11 mouse cellular contexts compared by ENCODE assay signal in the genomic region with DNA sequence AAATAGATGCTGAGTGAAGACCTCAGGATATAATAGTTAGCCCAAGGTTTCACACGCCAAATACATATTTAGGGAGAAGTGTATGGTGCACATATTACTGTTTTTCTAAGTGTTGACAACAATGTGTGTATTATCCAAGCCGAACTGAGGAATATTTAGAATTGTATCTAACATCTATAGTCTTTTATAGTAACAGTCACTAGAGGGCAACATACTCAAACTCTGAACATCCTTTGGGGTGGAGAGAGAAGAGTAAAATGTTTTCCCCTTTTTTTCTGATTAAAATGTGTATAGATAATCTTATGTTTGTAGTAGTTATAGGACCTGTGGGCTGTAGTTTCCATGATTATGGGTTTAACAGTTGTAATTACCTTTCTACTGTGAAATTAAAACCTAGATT.
DNase-seq lines count a peak whose midpoint lies in the region; ATAC-seq lines count a peak whose summit lies in the region.
"Had no signal": no experiment of that assay in that cellular context is flagged by ENCODE, and none has a peak within 500 bp of the region (broad histone marks: within the 10 kb centered on the region; RNA-seq: fewer than 3 reads in every experiment).

No protein-coding gene starts in this region.

- no peaks in the 10 kb centered on the region for H3K4me1 ChIP-seq in forebrain, embryonic 12.5 days
- H3K4me1 ChIP-seq in forebrain, embryonic 11.5 days (replicated peaks; ENCODE audit: control insufficient read depth, insufficient read depth, low read length): no peaks in the 10 kb centered on the region
- H3K4me1 ChIP-seq in midbrain, embryonic 11.5 days (ENCODE audit: control insufficient read depth, insufficient read depth, low read length): no peaks in the 10 kb centered on the region
- H3K4me1 ChIP-seq in midbrain, embryonic 10.5 days: no peaks in the 10 kb centered on the region
- H3K4me1 ChIP-seq: embryonic facial prominence, embryonic 13.5 days had no signal

- no peak overlapping the region for H3K4me3 ChIP-seq in forebrain, embryonic 12.5 days (replicated peaks)
- H3K4me3 ChIP-seq in forebrain, embryonic 11.5 days (ENCODE audit: low read depth, low read length): no peak overlapping the region
- H3K4me3 ChIP-seq in midbrain, embryonic 11.5 days (ENCODE audit: low read depth, low read length): no peak overlapping the region
- no peak overlapping the region for H3K4me3 ChIP-seq in midbrain, embryonic 10.5 days
- H3K4me3 ChIP-seq: embryonic facial prominence, embryonic 13.5 days; megakaryocyte, embryonic 14.5 days had no signal

- WGBS in forebrain, embryonic 12.5 days: 43% methylated on average over 2 of the region's 2 CpGs
- WGBS in forebrain, embryonic 11.5 days: 44% methylated on average over 2 of the region's 2 CpGs
- WGBS in midbrain, embryonic 11.5 days: 48% methylated on average over 2 of the region's 2 CpGs
- WGBS in midbrain, embryonic 10.5 days: 61% methylated on average over 2 of the region's 2 CpGs

- no peaks in the 10 kb centered on the region for H3K9me3 ChIP-seq in forebrain, embryonic 12.5 days
- no peaks in the 10 kb centered on the region for H3K9me3 ChIP-seq in forebrain, embryonic 11.5 days (ENCODE audit: control insufficient read depth, low read length)
- no peaks in the 10 kb centered on the region for H3K9me3 ChIP-seq in midbrain, embryonic 11.5 days (ENCODE audit: control insufficient read depth, low read length)
- H3K9me3 ChIP-seq in midbrain, embryonic 10.5 days (replicated peaks): no peaks in the 10 kb centered on the region
- H3K9me3 ChIP-seq: embryonic facial prominence, embryonic 13.5 days; megakaryocyte, embryonic 14.5 days had no signal

- no peaks in the 10 kb centered on the region for H3K27me3 ChIP-seq in forebrain, embryonic 12.5 days
- H3K27me3 ChIP-seq in forebrain, embryonic 11.5 days (ENCODE audit: control insufficient read depth, insufficient read depth, low read length): no peaks in the 10 kb centered on the region
- H3K27me3 ChIP-seq in midbrain, embryonic 11.5 days (ENCODE audit: control insufficient read depth, insufficient read depth, low read length): no peaks in the 10 kb centered on the region
- H3K27me3 ChIP-seq in midbrain, embryonic 10.5 days (ENCODE audit: low read depth, poor library complexity, severe bottlenecking): no peaks in the 10 kb centered on the region
- H3K27me3 ChIP-seq: megakaryocyte, embryonic 14.5 days had no signal

- H3K36me3 ChIP-seq in forebrain, embryonic 12.5 days (replicated peaks): no peaks in the 10 kb centered on the region
- no peaks in the 10 kb centered on the region for H3K36me3 ChIP-seq in forebrain, embryonic 11.5 days (ENCODE audit: control insufficient read depth, insufficient read depth, low read length)
- no peaks in the 10 kb centered on the region for H3K36me3 ChIP-seq in midbrain, embryonic 11.5 days (ENCODE audit: control insufficient read depth, insufficient read depth, low read length)
- no peaks in the 10 kb centered on the region for H3K36me3 ChIP-seq in midbrain, embryonic 10.5 days
- H3K36me3 ChIP-seq: embryonic facial prominence, embryonic 13.5 days had no signal

- no peak overlapping the region for H3K27ac ChIP-seq in forebrain, embryonic 12.5 days
- H3K27ac ChIP-seq in forebrain, embryonic 11.5 days (ENCODE audit: low read depth, low read length): no peak overlapping the region
- H3K27ac ChIP-seq in midbrain, embryonic 11.5 days (ENCODE audit: low read depth, low read length): no peak overlapping the region
- H3K27ac ChIP-seq in midbrain, embryonic 10.5 days (replicated peaks): no peak overlapping the region
- H3K27ac ChIP-seq: embryonic facial prominence, embryonic 13.5 days had no signal

- 0 out of 2 replicates have a peak, but pooled peaks have one; percentile 21 for ATAC-seq in forebrain, embryonic 12.5 days (ENCODE audit: low FRiP score)
- no peak for ATAC-seq in forebrain, embryonic 11.5 days (replicated peaks; ENCODE audit: low FRiP score)
- peak; percentile 49; the same call in 1 of the 2 replicates for ATAC-seq in midbrain, embryonic 11.5 days (ENCODE audit: low FRiP score)
- ATAC-seq in hematopoietic stem cell, adult 5-6 weeks (replicated peaks in 1 of 2; ENCODE audit: insufficient read depth in 1 of 2, low FRiP score in 2 of 2, low TSS enrichment in 1 of 2, low read depth in 1 of 2, poor library complexity in 2 of 2, severe bottlenecking in 2 of 2): peak; percentile 42 to 46; a peak in 2 of 4 replicates

- H3K9ac ChIP-seq in forebrain, embryonic 12.5 days: no peak overlapping the region
- no peak overlapping the region for H3K9ac ChIP-seq in forebrain, embryonic 11.5 days (ENCODE audit: low read length)
- no peak overlapping the region for H3K9ac ChIP-seq in midbrain, embryonic 11.5 days (ENCODE audit: low read length)
- H3K9ac ChIP-seq: embryonic facial prominence, embryonic 13.5 days had no signal

- DNase-seq in forebrain, embryonic 11.5 days (ENCODE audit: low spot score): no peak
- DNase-seq in midbrain, embryonic 11.5 days (ENCODE audit: low spot score, missing footprints): no peak
- no peak for DNase-seq in midbrain, embryonic 10.5 days (ENCODE audit: low spot score)
- DNase-seq in retina, postnatal 1 day: peak; percentile 44
- no peak for DNase-seq in heart, postnatal 36 days
- no peak for DNase-seq in layer of hippocampus, adult 9-11 months
- DNase-seq: kidney, adult 8-10 months had no signal

- intact Hi-C loops in heart, postnatal 36 days (cut with DNase I): loop anchor here (10.0 kb wide), 3 partner anchors 719 to 859 kb away; no protein-coding TSS in a partner anchor

- no peak overlapping the region for H3K4me2 ChIP-seq in forebrain, embryonic 12.5 days
- H3K4me2 ChIP-seq in forebrain, embryonic 11.5 days (ENCODE audit: low read depth, low read length, severe bottlenecking): no peak overlapping the region
- no peak overlapping the region for H3K4me2 ChIP-seq in midbrain, embryonic 11.5 days
- H3K4me2 ChIP-seq: embryonic facial prominence, embryonic 13.5 days had no signal
